Mouse (Mus musculus) megakaryocyte, embryonic 14.5 days (primary cell): ENCODE data around the gene Otogl.

Source experiments
- FLI1 ChIP-seq: IDR thresholded peaks from 2 replicates; pipeline ENCODE4 v1.6.1; 2012; ENCODE audit warnings: low read length, inconsistent platforms, mixed read lengths
- GATA1 ChIP-seq: IDR thresholded peaks from 3 replicates; pipeline ENCODE4 v1.6.1; 2012; ENCODE audit warnings: mixed read lengths, low read length, inconsistent platforms, borderline replicate concordance

DNA sequence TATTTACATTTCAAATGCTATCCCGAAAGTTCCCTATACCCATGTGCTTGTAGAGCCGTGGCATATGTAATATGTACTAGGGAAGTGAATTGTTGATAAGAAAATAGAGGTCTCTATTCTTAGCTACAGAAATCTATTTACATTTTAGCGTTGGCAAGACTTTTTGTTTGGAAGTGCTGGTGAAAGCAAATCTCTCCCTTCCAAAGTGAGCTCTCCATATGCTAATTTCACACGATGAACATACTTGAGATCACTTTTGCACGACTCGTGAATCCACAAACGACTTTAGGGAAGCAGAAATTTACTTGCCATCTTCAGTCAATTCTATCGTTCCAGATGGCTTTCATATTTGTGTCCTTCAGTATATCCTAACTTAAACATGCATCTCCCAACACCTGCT is 36.7 kb upstream of the Otogl start:
- TF ChIP-seq GATA1 (no peak), FLI1 (no peak)
